Mouse (Mus musculus): ENCODE measurements around the gene Mtf1. TPM values are rescaled to one million over a fixed set of nuclear protein-coding genes. Genes with fewer than 3 reads are reported as not detected.

The Mtf1 gene
- total and polyA plus RNA-seq, 3 experiments = 17.8 to 37.8 (median 28.9) TPM

- H3K79me2 ChIP-seq (ENCODE audit: control insufficient read depth, insufficient read depth, low read length, poor library complexity) = no peaks in the 10 kb centered on the region
- no peaks in the 10 kb centered on the region for H3K4me1 ChIP-seq (ENCODE audit: control insufficient read depth in 1 of 2, insufficient read depth in 2 of 2, low read length in 2 of 2)
- H3K27ac ChIP-seq (ENCODE audit: control insufficient read depth, low read depth, low read length) = no peak overlapping the region
- peak; percentile 20 for TF ChIP-seq RAD21 (IDR thresholded peaks at IDR 0.05; ENCODE audit: low read depth, low read length)
- TF ChIP-seq MYB (IDR thresholded peaks at IDR 0.05; ENCODE audit: low read depth, low read length) = no peak
- TF ChIP-seq CTCF (IDR thresholded peaks at IDR 0.05 in 2 of 3, conservative IDR thresholded peaks at IDR 0.05 in 1 of 3; ENCODE audit: control insufficient read depth in 1 of 3, insufficient read depth in 1 of 3, low read depth in 2 of 3, low read length in 3 of 3, poor library complexity in 1 of 3, severe bottlenecking in 1 of 3) = peak; percentile 40 to 58 (median 57)
- no peak for TF ChIP-seq NRF1 (IDR thresholded peaks at IDR 0.05; ENCODE audit: insufficient read depth, low read depth, low read length, poor library complexity, severe bottlenecking)
- TF ChIP-seq SMC3 (IDR thresholded peaks at IDR 0.05; ENCODE audit: low read depth, low read length) = peak; percentile 39
- TF ChIP-seq ZNF384 (IDR thresholded peaks at IDR 0.05; ENCODE audit: low read depth, low read length) = peak; percentile 31; the same call in 1 of the 2 replicates
- no peak for TF ChIP-seq MYC (IDR thresholded peaks at IDR 0.05; ENCODE audit: low read depth, low read length)
- no peaks in the 10 kb centered on the region for H3K9me3 ChIP-seq (replicated peaks; ENCODE audit: insufficient read depth, low read length)
- DNase-seq (ENCODE audit: low read depth, low spot score) = peak; percentile 64
- H3K9ac ChIP-seq (ENCODE audit: control insufficient read depth, low read depth, low read length, poor library complexity, severe bottlenecking) = no peak overlapping the region
- no peaks in the 10 kb centered on the region for H3K27me3 ChIP-seq (ENCODE audit: control insufficient read depth in 1 of 2, insufficient read depth in 2 of 2, low read length in 2 of 2)
- peaks cover 0 to 1% of the 10 kb centered on the region in 2 experiments; a peak in 1 of 4 replicates for H3K36me3 ChIP-seq (ENCODE audit: control insufficient read depth in 1 of 2, insufficient read depth in 2 of 2, low read length in 2 of 2)
- no peak overlapping the region for H3K4me3 ChIP-seq (ENCODE audit: control insufficient read depth in 1 of 2, insufficient read depth in 1 of 2, low read depth in 2 of 2, low read length in 2 of 2)
Observed at GRCm38 (mm10) chr4:124840998-124841397, 39.1 kb downstream of the Mtf1 start.

DNA sequence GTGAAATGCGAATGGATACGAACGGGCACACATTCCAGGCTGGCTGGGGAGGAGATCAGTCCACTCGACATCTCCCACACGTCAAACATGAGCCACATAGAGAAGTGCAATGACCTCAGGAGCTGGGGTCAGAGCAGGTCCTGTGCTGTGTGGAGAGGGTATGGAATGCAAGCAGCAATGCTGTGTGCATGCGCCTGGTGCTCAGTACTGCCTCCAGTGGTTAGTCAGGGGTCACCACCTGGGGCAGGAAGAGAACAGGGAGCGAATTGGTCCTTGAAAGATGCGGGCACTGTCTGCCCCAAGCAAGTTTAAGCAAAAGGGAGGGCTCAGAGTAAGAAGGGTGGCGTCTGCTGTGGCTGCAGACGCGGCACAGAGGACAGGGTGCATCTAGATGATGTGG, 41.6 kb downstream of the Mtf1 start:
- Histone ChIP-seq H3K4me1 (ENCODE audit: control insufficient read depth in 1 of 2, insufficient read depth in 2 of 2, low read length in 2 of 2) (no peaks in the 10 kb centered on the region), H3K9ac (ENCODE audit: control insufficient read depth, low read depth, low read length, poor library complexity, severe bottlenecking) (no peak overlapping the region), H3K79me2 (ENCODE audit: control insufficient read depth, insufficient read depth, low read length, poor library complexity) (no peaks in the 10 kb centered on the region), H3K4me3 (ENCODE audit: control insufficient read depth in 1 of 2, insufficient read depth in 1 of 2, low read depth in 2 of 2, low read length in 2 of 2) (no peak overlapping the region), H3K27me3 (ENCODE audit: control insufficient read depth in 1 of 2, insufficient read depth in 2 of 2, low read length in 2 of 2) (no peaks in the 10 kb centered on the region), H3K36me3 (ENCODE audit: control insufficient read depth in 1 of 2, insufficient read depth in 2 of 2, low read length in 2 of 2) (peaks cover 1 to 2% of the 10 kb centered on the region in 2 experiments; a peak in 1 of 4 replicates), H3K27ac (ENCODE audit: control insufficient read depth, low read depth, low read length) (no peak overlapping the region), H3K9me3 (replicated peaks; ENCODE audit: insufficient read depth, low read length) (no peaks in the 10 kb centered on the region)
- TF ChIP-seq UBTF (IDR thresholded peaks at IDR 0.05; ENCODE audit: borderline replicate concordance, insufficient read depth, low read depth, low read length) (no peak), SMC3 (IDR thresholded peaks at IDR 0.05; ENCODE audit: low read depth, low read length) (peak; percentile 19; the same call in 1 of the 2 replicates), MYB (IDR thresholded peaks at IDR 0.05; ENCODE audit: low read depth, low read length) (no peak), EP300 (IDR thresholded peaks at IDR 0.05; ENCODE audit: low read depth in 1 of 2, low read length in 2 of 2) (no peak), MAZ (IDR thresholded peaks at IDR 0.05; ENCODE audit: low read depth, low read length) (no peak), CHD1 (IDR thresholded peaks at IDR 0.05; ENCODE audit: low read depth, low read length) (no peak), MAFK (IDR thresholded peaks at IDR 0.05; ENCODE audit: borderline replicate concordance, low read depth, low read length) (no peak), CTCF (IDR thresholded peaks at IDR 0.05 in 2 of 3, conservative IDR thresholded peaks at IDR 0.05 in 1 of 3; ENCODE audit: control insufficient read depth in 1 of 3, insufficient read depth in 1 of 3, low read depth in 2 of 3, low read length in 3 of 3, poor library complexity in 1 of 3, severe bottlenecking in 1 of 3) (peak; percentile 60 to 89 (median 67)), ZMIZ1 (IDR thresholded peaks at IDR 0.05; ENCODE audit: low read depth, low read length) (no peak), GABPA (IDR thresholded peaks at IDR 0.05; ENCODE audit: low read depth, low read length) (no peak)
- peak; percentile 66 for DNase-seq (ENCODE audit: low read depth, low spot score)

Data from MEL (cell line).